Mouse (Mus musculus) ES-E14 (cell line): ENCODE measurements around the gene Ccdc50. TPM values are rescaled to one million over a fixed set of nuclear protein-coding genes. Genes with fewer than 3 reads are reported as not detected.

Source experiments
- DNase-seq: peaks from one replicate; pipeline ENCODE4 v3.0.0-alpha.2; 2013; ENCODE audit warnings: low read depth, low spot score
- H3K27ac ChIP-seq: 2 replicates; pipeline ENCODE4 v1.5.1; 2012; ENCODE audit warnings: low read depth, mild to moderate bottlenecking, low read length, moderate library complexity, mixed read lengths; ENCODE audit not compliant: poor library complexity, insufficient read depth, severe bottlenecking
- H3K36me3 ChIP-seq: 2 replicates; pipeline ENCODE4 v1.6.1; 2012; ENCODE audit warnings: mild to moderate bottlenecking, low read length, moderate library complexity, mixed read lengths; ENCODE audit not compliant: control insufficient read depth, poor library complexity, insufficient read depth, severe bottlenecking
- H3K4me1 ChIP-seq, 2 experiments: fragments of 150-350 bp in 1 of 2; sonication (generic) in 1 of 2; 2 replicates each; pipeline ENCODE4 v1.6.1; 2012; ENCODE audit warnings: low read length in 2 of 2, mild to moderate bottlenecking in 1 of 2, mixed read lengths in 1 of 2; ENCODE audit not compliant: control insufficient read depth in 2 of 2, insufficient read depth in 2 of 2, poor library complexity in 1 of 2
- H3K4me3 ChIP-seq, 2 experiments: fragments of 150-350 bp in 1 of 2; sonication (generic) in 1 of 2; 2 replicates each; pipeline ENCODE4 v1.5.1; 2012; ENCODE audit warnings: low read length in 2 of 2, low read depth in 1 of 2, mild to moderate bottlenecking in 1 of 2, mixed read lengths in 1 of 2; ENCODE audit not compliant: insufficient read depth in 1 of 2, poor library complexity in 1 of 2, severe bottlenecking in 1 of 2
- H3K9ac ChIP-seq: 2 replicates; pipeline ENCODE4 v1.6.1; 2012; ENCODE audit warnings: low read depth, mild to moderate bottlenecking, low read length, mixed read lengths; ENCODE audit not compliant: poor library complexity, insufficient read depth, severe bottlenecking
- H3K9me3 ChIP-seq: fragments of 150-350 bp; sonication (generic); 2 replicates; pipeline ENCODE4 v1.6.1; 2012; ENCODE audit warnings: low read depth, mild to moderate bottlenecking, low read length; ENCODE audit not compliant: control insufficient read depth, insufficient read depth
- CHD2 ChIP-seq: IDR thresholded peaks from 2 replicates; pipeline ENCODE4 v1.6.1; 2014; ENCODE audit warnings: mild to moderate bottlenecking, low read depth, low read length, inconsistent platforms
- HCFC1 ChIP-seq: IDR thresholded peaks from 2 replicates; pipeline ENCODE4 v1.6.1; 2012; ENCODE audit warnings: low read length, inconsistent platforms, borderline replicate concordance; ENCODE audit not compliant: insufficient read depth
- MAFK ChIP-seq: IDR thresholded peaks from 2 replicates; pipeline ENCODE4 v1.6.1; 2014; ENCODE audit warnings: mild to moderate bottlenecking, low read depth, low read length, inconsistent platforms; ENCODE audit not compliant: insufficient read depth
- ZC3H11A ChIP-seq: IDR thresholded peaks from 2 replicates; pipeline ENCODE4 v1.6.1; 2012; ENCODE audit warnings: low read depth, mild to moderate bottlenecking, inconsistent platforms, low read length, borderline replicate concordance
- ZNF384 ChIP-seq: IDR thresholded peaks from 2 replicates; pipeline ENCODE4 v1.6.1; 2012; ENCODE audit warnings: low read depth, low read length, inconsistent platforms
- in situ Hi-C, 2 experiments: fragments of 600-800 bp; cut with MboI; formaldehyde crosslinking; loops; one replicate each; pipeline ENCODE4 v1.15.1; 2025; ENCODE audit warnings: low sequenced_read_pairs in 2 of 2, inconsistent platforms in 1 of 2; ENCODE audit not compliant: unreplicated experiment in 2 of 2
- total RNA-seq: library from RNA; depleted of rRNA; stranded (reverse); fragments of 300-350 nt; gene quantifications from 2 replicates; pipeline ENCODE4 v1.2.3, GENCODE M21; 2012

The Ccdc50 gene
- total RNA-seq, 1 experiment = 32.2 TPM

GRCm38 (mm10) chr16:27390306-27390705 lies 1.6 kb downstream of the Ccdc50 start:
- TF ChIP-seq MAFK (no peak), HCFC1 (no peak), CHD2 (no peak), ZNF384 (no peak), ZC3H11A (no peak)
- no peaks in the 10 kb centered on the region for H3K36me3 ChIP-seq
- no peak overlapping the region for H3K27ac ChIP-seq
- H3K9me3 ChIP-seq = no peaks in the 10 kb centered on the region
- DNase-seq = no peak
- H3K9ac ChIP-seq = no peak overlapping the region
- in situ Hi-C loops = no loop called here
- no peaks in the 10 kb centered on the region for H3K4me1 ChIP-seq
- peak overlapping the region in 1 of 2 experiments; percentile 76; a peak in 1 of 4 replicates for H3K4me3 ChIP-seq

- Histone ChIP-seq H3K36me3 (no peaks in the 10 kb centered on the region), H3K9me3 (no peaks in the 10 kb centered on the region), H3K27ac (no peak overlapping the region), H3K4me3 (no peak overlapping the region), H3K9ac (no peak overlapping the region), H3K4me1 (no peaks in the 10 kb centered on the region)
- in situ Hi-C loops = no loop called here
- TF ChIP-seq ZC3H11A = no peak
- TF ChIP-seq ZNF384 = no peak
- no peak for TF ChIP-seq CHD2
- TF ChIP-seq HCFC1 = no peak
- no peak for TF ChIP-seq MAFK
- DNase-seq = no peak
These were observed 3.2 kb downstream of the Ccdc50 start for GRCm38 (mm10) chr16:27391845-27392244.

DNA sequence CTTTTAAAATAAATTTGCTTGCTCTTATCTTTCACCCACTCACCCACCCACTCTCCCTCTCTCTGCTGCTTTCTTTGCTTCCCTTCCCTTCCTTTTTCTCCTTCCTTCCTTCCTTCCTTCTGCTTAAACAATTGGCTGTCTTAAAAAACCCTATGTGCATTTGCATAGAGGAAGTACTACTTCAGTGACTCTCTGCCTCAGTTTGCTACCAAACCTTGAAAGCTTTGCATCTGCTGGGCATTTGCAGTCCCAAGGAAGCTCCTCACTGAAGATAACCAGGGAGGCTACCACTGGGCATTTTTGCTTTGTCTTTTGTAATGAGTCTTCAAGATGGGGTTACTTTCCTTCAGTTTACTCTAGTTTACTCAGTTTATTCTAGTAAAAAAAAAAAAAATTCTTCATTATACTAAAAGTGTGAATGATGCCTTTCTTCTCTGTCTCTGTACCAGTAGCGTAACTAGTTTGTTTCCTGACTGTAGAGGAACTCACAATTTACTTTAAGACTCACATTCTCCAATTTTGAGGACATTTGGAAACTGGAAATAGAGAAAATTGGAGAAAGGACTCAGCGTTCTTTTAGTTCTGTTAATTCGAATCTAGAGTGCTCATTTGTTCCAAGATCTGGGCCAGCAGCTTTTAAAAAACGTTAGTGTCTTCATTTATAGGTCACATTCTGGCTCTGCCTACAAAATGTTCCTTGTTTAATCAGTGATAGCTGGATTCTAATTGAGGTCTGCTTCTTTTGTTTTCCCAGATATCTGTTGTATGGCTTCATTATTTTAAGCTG lies 6.8 kb downstream of the Ccdc50 start:
- H3K9me3 ChIP-seq = no peaks in the 10 kb centered on the region
- H3K36me3 ChIP-seq = no peaks in the 10 kb centered on the region
- in situ Hi-C loops = no loop called here
- DNase-seq = no peak
- no peaks in the 10 kb centered on the region for H3K4me1 ChIP-seq
- H3K4me3 ChIP-seq = no peak overlapping the region
- no peak overlapping the region for H3K27ac ChIP-seq
- H3K9ac ChIP-seq = no peak overlapping the region
- TF ChIP-seq ZC3H11A (no peak), HCFC1 (no peak), CHD2 (no peak), ZNF384 (no peak), MAFK (no peak)

DNA sequence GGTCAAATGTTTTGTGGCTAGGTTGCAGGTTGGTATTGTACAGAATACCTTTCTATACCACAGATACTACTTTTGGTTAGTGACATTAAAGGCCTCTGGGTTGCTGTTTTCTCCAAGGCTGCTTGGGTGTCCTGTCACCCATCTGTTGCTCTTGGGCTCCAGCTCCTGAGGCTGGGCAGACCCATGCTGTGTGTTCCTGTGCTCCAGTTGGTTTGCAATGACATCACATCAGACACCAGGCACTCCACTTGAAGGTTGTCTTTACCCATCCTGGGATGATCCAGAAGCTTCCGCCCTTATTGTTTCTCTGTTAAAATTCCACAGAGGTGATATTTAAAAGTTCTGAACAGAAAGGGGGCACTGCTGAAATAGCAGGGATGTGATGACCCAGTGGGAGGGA lies 8.3 kb downstream of the Ccdc50 start:
- H3K36me3 ChIP-seq = no peaks in the 10 kb centered on the region
- no peaks in the 10 kb centered on the region for H3K4me1 ChIP-seq
- H3K9me3 ChIP-seq = no peaks in the 10 kb centered on the region
- H3K9ac ChIP-seq = no peak overlapping the region
- no peak overlapping the region for H3K4me3 ChIP-seq
- in situ Hi-C loops = no loop called here
- no peak overlapping the region for H3K27ac ChIP-seq
- TF ChIP-seq CHD2 (no peak), HCFC1 (no peak)
- DNase-seq = no peak
